Mouse (Mus musculus) left cerebral cortex, postnatal 36 days (tissue): ENCODE data around the gene Itgae. TPM values are rescaled to one million over a fixed set of nuclear protein-coding genes. Genes with fewer than 3 reads are reported as not detected.

ENCODE experiments used
- DNase-seq, 2 experiments: peaks; one replicate each; pipeline ENCODE4 v3.0.0; 2021 to 2022; ENCODE audit warnings: low spot score in 2 of 2, mixed read lengths in 1 of 2
- intact Hi-C: fragments of 180-260 bp; cut with DNase I; formaldehyde crosslinking; loops from one replicate; pipeline ENCODE4 v1.15.1; 2025
- total RNA-seq, 2 experiments: library from RNA; stranded (reverse); gene quantifications; 2 replicates each; pipeline ENCODE4 v1.2.3; 2021

Itgae gene
- under 1 TPM; 0.14 to 0.17 TPM for total RNA-seq

DNA sequence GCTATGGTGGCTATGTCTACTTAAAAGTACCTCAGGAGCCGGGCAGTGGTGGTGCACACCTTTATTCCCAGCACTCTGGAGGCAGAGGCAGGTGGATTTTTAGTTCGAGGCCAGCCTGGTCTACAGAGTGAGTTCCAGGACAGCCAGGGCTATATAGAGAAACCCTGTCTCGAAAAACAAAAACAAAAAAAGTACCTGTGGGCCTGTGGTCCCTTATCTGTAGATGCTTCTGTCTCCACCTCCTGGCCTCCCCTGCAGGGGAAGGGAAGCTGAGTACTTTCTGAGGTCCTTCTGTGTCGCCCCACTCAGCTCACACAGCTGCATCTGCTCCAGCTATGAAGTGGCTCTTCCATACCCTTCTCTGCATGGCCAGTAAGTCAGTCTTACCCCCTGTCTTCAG lies at the start of gene Itgae:
Gene Itgae (plus strand): TSS at position 301 of the 400 bp plus-strand sequence.
- intact Hi-C loops, result no loop called here
- DNase-seq, result no peak

DNA sequence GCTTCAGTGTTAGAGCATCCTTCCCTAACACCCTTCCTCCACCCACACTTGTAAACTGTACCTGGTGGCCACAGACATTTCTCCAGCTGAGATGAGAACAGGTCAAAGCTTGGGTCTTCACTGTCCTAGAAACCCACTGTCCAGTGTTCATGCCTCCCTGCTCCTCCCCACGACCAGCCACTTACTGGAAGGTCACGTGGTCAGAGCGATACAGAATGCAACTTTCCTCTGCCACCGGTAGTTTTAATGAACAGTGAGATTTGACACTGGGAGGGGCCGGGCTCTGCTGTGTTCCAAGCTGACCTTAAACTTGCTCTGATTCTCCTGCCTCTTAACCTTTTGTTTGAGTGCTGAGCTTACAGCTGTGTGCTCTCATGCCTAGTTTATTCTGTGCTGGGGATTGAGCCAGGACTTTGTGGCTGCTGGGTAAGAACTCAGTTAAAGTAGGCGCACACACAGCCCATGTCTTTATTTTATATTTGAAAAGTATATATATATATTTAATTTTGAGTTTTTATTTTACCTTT lies 46.1 kb upstream of the Itgae start:
- DNase-seq, result no peak
- intact Hi-C loops, result no loop called here

DNA sequence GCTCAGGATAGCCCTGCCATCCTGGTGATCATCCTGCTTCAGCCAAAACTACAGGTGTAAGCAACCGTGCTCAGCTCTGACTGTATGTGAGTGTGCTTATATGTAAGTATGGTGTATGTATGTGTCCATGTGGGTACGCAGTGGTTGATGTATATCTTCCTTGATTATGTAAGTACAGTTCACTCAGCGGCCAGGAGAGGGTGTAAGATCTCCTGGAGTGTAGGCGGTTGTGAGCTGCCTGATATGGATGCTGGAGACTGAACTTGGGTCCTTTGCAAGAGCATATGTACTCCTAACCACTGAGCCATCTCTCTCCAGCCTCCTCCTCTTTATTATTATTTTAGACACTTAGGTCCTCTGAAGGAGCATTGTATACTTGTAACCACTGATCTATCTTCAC lies 45.6 kb upstream of the Itgae start:
- intact Hi-C loops, result loop anchor here (5.0 kb wide), 1 partner anchor 117 kb away; no protein-coding TSS in a partner anchor
- DNase-seq, result no peak

DNA sequence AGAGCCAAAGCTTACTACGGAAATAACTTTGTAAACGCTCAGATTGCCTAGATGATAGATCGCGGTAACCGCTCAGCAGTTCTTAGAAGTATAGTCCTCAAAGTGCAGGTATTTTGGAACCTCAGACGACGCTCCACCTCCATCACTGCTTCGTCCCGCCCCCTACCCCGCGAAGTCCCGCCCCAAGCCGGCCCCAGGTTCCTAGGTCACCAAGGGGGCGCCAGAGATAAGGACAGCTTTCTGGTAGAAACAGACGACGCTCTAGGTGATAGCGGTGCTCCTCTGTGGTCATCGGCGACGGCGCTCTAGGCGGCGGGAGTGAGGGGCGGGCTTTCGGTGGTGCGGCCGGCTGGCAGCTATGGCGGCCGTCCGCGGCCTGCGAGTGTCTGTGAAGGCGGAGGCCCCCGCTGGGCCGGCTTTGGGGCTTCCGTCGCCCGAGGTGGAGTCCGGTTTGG lies 42.8 kb upstream of the Itgae start, which contains the start of gene Ncbp3:
Gene Ncbp3 (plus strand): TSS at position 242 of the 455 bp plus-strand sequence.
- intact Hi-C loops, result loop anchor here (5.0 kb wide), 1 partner anchor 120 kb away; no protein-coding TSS in a partner anchor
- DNase-seq, result peak; percentile 94 to 95

DNA sequence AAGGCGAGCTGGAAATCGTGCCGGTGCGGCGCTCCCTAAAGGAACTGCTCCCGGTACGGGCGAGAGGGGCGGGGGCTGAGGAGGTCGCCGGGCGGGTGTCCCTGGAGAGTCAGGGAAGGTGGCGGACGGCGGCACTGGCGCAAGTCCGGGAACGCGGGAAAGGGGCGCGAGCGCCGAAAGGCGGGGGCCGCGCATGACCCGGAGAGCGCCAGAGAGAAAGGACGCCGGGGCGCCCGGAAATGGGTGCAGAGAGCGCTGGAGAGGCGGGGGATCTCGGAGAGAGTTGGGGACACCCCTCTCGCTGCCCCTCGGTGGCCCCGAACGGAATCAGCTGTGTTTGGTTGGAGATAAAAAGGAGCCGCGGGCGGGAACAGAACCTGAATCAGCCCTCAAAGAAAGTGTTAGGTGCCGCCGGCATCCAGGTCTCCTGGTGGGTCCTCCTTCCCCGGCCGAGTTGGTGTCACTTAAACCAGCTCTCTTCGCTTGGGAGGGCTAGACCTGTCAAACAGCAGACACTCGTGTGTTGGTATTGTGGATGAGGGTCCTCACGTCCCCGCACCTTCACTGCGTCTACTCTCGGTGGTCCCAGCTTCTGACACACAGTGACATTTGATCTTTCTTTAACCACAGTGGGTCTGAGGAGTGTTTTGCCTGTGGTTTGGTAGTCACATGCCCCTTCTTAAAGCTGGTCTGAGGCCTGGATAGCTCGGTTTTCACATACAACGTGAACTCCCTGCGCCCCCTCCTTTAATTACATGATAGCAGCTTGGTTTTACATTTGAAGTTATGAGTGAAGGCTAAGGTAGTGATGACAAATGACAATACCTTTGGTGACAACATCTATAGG lies 42.1 kb upstream of the Itgae start:
- no peak for DNase-seq

DNA sequence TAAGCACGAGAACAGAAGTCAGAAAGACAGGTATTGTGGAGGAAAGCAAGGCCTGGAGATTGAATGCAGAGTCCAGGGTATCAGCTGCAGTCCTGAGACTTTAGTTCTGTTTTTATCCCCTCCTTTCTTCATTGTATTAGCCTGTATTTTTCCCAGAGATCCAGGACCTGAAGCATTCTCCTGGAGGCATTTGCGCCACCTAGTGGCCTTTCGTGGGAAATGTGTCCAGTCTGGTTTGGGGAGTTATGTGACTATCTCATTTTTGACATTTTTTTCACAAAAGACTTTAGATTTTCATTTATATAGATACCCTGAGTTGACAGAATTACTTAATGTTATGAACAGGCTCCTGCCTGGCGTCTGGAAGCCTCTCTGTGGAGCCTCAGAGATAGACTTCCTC lies 41.0 kb upstream of the Itgae start:
- peak; percentile 63 to 76 for DNase-seq
- intact Hi-C loops, result loop anchor here (5.0 kb wide), 1 partner anchor 122 kb away; no protein-coding TSS in a partner anchor

More for the DNA sequence above, 42.1 kb upstream of the Itgae start:
- intact Hi-C loops, result loop anchor here (5.0 kb wide), 1 partner anchor 121 kb away; no protein-coding TSS in a partner anchor

DNA sequence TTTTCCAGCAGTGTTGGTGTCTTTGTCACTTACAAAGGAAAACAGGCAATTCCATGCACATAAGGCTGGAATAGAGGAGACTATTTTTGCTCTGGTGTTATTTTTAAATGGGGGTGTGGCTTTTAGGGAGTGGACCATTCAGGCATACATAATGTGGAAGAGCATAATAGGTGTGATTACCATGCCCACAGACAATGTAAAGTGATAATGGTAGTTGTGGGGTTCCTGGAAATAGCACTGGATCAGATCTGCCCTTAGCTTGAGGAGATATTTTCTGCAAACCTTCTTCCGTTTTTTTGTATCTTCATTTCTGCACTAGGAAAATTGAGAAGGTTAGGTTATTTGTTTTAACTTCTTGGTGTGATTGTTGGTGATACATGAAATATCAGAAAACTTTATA lies 37.6 kb upstream of the Itgae start:
- intact Hi-C loops, result no loop called here
- DNase-seq, result no peak

DNA sequence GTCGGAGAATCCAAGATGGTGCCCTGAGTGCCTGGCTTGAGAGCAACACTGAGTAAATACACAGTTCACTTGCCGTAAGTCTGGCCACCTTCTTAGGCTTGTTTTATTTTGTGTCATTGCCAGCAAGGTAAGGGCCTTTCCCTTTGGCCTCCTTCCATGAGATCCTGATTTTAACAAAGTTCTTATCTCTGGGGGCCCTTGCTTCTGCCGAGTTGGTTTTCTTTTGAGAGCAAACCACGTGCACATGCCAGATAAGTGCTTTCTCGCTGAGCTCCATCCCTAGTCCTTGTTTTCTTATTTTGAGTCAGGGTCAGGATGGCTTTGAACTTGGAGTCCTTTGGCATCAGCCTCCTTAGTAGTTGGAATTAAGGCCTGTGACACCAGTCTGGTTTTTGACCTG lies 32.7 kb upstream of the Itgae start:
- DNase-seq, result no peak
- intact Hi-C loops, result no loop called here

DNA sequence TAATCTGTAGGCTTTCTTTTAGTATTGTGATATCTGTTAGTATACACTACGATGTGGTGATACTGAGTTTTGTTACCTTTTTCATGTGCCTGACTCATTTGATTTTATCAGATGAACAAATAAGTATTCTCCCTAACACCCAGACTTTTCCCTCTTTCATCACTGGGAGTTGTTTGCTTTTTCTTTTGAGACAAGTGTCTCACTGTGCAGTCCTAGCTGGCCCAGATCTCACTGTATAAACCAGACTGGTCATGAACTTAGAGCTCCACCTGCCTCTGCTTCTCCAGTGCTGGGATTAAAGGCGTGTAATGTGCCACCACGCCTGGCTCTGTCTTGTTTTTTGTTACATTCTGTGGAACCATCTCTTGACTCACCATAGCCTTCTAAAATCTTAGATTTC lies 30.8 kb upstream of the Itgae start:
- intact Hi-C loops, result no loop called here

DNA sequence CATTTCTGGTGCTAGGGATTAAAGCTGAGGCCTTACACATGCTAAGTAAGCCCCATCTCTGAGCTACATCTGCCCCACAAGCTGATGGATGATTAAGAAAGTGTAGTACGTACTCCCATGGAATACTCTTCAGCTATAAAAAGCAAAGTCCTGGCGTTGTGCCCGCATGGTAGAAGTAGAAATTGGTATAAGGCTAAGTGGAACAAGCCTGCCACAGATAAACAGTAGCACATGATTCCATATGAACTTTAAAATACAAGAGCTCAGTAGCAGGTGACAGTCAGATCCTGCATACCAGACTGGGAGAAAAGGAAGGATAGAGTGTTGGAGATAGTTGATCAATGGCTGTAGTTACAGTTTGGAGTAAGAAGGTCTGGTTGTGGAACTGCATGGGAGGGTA lies 29.0 kb upstream of the Itgae start:
- DNase-seq, result no peak
- intact Hi-C loops, result no loop called here

More for the DNA sequence above, 30.8 kb upstream of the Itgae start:
- DNase-seq, result no peak

DNA sequence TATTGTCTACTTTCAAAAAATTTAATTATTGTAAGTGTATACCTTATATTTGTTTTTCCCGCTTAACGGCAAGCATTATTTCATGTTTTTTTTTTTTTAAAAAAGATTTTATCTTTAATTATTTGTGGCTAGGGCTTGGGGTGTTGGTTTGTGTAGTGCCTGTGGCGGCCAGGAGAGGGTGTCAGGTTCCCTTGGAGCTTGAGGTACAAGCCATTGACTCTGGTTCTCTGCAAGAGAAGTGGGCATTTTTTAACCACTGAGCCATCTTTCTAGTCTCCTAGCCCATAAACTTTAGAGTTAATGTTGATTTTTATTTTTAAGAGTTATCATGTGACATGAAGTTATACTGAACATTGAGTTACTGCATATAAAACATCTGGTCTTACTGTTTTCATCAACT lies 18.5 kb upstream of the Itgae start:
- intact Hi-C loops, result loop anchor here (2.0 kb wide), 1 partner anchor 31 kb away; no protein-coding TSS in a partner anchor
- DNase-seq, result no peak

DNA sequence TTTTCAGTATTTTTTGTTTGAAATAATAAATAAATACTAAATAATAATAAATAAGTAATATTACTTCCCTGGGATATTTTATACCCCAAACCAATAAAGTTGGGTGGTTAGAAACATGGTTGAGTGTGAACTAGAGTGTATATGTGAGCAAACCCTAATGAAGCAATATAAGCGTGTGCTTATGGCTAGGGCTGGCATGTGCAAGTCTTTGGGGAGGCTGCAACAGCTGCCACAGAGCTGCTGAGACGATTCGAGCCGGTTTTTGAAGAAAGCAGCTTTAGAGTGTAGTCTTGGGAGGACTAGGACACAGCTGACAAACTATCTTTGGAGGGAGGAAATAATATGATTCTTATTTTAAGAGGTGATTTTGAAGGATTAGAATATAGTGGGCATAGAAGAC lies 14.1 kb upstream of the Itgae start:
- intact Hi-C loops, result no loop called here
- no peak for DNase-seq

DNA sequence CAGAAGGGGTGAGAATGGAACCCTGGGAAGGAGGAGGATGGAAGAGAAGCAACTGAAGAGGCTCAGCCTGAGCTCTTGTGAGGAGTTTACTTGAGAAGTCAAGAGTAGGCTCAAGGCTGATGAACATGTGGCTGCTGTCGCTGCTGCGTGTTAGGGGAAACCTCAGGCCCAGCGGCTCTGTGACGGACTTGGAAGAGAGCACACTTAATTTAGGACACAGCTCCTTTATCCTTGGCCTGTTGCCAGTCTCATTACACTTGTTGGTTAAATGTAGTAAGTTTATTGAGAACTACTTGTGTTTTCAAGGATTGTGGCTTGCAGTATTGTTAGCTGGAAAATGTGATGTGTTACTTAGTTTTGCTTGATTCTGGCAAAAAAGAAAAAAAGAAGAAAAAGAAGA lies 13.7 kb upstream of the Itgae start:
- DNase-seq, result no peak
- intact Hi-C loops, result no loop called here

DNA sequence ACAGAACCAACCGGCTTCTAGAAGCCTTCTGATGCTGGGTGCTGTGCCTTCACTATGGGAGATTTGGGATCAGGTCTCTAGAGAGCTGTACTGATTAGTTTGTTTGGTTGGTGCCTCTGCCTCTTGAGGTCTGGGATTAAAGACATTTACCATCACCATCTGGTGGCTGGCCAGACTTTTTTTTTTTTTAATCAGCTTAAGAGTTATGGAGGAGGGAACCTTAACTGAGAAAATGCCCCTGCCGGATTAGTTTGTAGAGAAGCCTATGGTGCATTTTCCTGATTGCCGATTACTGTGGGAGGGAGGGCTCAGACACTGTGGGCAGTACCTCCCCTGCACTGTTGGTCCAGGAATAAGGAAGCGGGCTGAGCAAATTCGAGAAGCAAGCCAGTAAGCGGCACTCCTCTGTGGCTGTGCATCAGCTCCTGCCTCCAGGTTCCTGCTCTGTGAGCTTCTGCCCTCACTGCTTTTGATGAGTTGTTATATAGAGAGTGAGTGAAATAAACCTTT lies 13.1 kb upstream of the Itgae start:
- no peak for DNase-seq
- intact Hi-C loops, result no loop called here

DNA sequence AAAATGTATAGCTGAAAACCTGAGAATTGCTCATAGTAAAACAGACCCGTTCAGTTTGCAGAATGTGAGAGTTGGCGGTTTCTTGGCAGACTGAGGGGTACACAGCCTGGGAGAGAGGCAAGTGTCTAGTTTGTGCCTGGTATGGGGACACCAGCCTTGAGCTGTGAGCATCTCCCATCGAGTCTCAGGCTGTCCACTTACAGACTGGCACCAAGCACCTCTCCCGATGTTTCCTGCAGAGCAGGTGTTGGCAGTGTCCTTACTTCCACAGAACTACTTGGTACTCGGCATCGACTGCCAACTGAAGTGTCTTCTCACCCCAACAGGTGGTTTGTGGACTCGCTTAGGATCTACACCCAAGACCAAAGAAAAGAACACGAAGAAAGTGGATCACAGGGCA lies 11.8 kb upstream of the Itgae start:
- DNase-seq, result no peak
- intact Hi-C loops, result no loop called here

DNA sequence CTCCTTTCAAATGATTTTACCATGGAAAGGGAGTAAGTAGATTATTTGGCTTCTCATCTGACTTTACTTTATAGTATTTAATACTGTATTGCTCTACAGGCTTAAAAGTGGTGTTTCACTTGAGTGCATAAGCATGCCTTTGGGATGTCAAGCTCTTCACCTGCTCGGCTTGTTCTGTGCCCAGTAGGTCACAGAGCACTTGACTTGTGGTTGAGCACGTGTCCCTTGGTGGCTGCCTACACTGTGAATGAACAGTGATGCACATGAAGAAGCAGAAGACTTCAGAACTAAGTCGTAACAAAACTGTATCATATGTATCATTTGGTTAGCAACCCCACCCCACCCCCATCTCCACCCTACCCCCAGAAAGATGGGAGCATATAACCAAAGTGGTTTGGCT lies 10.1 kb upstream of the Itgae start:
- no peak for DNase-seq
- intact Hi-C loops, result no loop called here

DNA sequence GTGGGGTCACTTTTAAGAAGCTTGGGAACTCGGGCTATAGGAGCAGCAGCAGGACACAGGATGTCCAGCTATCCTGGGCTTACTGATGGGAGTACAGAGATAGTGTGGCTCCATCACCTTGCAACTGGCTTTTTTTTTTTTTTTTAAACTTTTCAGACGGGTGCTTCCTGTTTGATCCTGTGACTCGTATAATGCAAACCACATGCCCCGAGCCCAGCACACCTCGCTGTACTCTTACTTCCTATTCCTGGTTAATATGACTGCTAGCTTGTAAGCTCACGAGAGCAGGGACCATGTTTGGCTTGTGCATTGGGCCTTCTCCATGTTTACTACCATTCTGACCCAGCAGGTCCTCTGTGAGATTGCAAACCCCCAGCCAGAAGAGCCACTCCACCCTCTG lies 6.1 kb upstream of the Itgae start:
- DNase-seq, result no peak
- intact Hi-C loops, result no loop called here

DNA sequence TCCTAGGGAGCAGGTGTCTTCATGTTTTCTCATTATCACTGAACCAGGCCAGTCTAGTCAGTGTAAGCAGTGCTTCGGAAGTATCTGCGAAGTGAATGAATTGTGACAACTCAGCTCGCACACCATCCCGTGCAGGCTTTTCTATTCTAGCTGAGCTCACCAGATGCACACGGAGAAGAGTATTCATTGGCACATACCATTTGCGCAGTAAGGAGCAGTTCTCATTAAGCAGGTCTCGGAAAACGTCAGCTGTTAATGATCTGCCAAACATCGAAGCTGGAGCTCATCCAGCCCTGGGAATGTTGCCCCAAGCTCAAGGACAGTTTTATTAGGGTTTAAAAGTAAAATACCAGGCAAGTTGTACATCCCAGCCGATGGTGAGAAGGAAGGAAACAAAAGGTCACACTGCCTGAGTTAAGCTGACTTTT lies 5.6 kb upstream of the Itgae start:
- intact Hi-C loops, result no loop called here

DNA sequence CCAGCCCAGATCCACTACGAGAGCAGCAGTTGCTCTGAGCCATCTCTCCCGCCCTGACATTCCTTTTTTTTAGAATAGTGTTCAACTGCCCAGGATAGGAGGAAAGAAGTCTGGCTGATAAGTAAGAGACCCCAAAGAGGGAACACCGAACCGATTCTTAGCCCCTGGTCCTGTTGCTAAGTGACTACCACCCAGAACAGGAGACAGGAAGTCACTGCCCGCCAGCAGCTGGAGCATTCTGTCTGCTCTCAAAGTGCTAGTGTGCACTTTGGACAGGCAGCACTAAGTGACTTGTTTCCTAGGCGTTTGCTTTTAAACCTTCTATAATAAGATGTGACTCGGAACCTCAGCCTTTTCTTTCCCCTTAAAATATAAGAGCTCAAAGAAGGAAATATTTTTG lies 5.0 kb upstream of the Itgae start:
- no peak for DNase-seq
- intact Hi-C loops, result no loop called here

More for the DNA sequence above, 5.6 kb upstream of the Itgae start:
- no peak for DNase-seq

DNA sequence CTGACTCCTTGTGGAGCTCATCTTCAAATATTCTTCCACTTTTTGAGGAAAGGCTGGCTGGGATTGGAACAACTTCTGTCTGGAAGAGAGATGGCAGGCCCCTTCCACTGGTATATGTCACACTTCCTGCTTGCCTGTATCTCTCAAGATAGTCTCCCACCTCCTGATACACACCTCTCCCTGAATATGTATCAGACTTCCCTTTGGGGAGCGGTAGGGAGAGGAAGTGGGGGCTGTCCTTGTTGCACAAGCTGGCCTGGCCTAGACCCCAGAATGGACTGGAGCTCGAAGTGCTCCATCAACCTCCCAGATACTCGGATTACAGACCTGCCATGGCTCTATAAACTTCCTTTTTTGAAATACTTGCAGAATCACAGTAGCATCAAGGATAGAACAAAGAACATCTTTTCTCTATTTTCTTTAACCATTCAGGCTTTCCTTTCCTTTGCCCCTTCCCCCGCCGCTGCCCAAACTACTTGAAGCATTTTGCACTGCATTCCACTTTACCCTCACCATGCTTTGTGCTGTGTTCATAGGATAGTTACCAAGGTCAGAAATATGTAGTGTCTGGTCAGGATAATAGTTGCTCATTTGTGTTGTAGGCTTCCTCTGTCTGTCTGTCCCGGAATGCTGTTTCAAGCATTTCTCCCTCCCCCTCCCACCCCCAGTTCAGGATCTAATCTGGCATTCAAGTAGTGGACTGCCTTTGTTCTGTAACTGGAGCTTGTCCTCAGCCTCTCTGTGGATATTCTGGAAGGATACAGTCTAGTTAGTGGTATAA lies 2.5 kb upstream of the Itgae start:
- intact Hi-C loops, result no loop called here

More for the DNA sequence above, 2.5 kb upstream of the Itgae start:
- no peak for DNase-seq
